Mouse (Mus musculus) spleen, adult 2 months (tissue): ENCODE measurements around the gene Spats2l. TPM values are rescaled to one million over a fixed set of nuclear protein-coding genes. Genes with fewer than 3 reads are reported as not detected.
A peak's percentile ranks its signal among the peaks of the same experiment; 100 is the strongest.

ENCODE experiments used
- DNase-seq, 2 experiments: peaks; one replicate each; pipeline versions ENCODE4 v3.0.0 to v3.0.0-alpha.2; 2012 to 2021; ENCODE audit warnings: low spot score in 2 of 2, low read depth in 1 of 2
- H3K27ac ChIP-seq: fragments of 200-500 bp; 2 replicates; pipeline ENCODE4 v1.5.1; 2012; ENCODE audit warnings: low read length, inconsistent platforms; ENCODE audit not compliant: insufficient read depth
- H3K27me3 ChIP-seq: fragments of 200-500 bp; 2 replicates; pipeline ENCODE4 v1.6.1; 2012; ENCODE audit warnings: mild to moderate bottlenecking, moderate library complexity, low read length, inconsistent platforms; ENCODE audit not compliant: control insufficient read depth, insufficient read depth
- H3K36me3 ChIP-seq: fragments of 200-500 bp; 2 replicates; pipeline ENCODE4 v1.6.1; 2012; ENCODE audit warnings: mild to moderate bottlenecking, low read length, inconsistent platforms; ENCODE audit not compliant: control insufficient read depth, insufficient read depth
- H3K4me1 ChIP-seq: fragments of 200-500 bp; 2 replicates; pipeline ENCODE4 v1.6.1; 2011; ENCODE audit warnings: inconsistent platforms; ENCODE audit not compliant: control insufficient read depth, insufficient read depth, insufficient read length
- H3K4me3 ChIP-seq: fragments of 200-500 bp; 2 replicates; pipeline ENCODE4 v1.5.1; 2011; ENCODE audit warnings: mild to moderate bottlenecking, inconsistent platforms; ENCODE audit not compliant: insufficient read depth, insufficient read length; ENCODE audit errors: extremely low read depth
- CTCF ChIP-seq: fragments of 200-500 bp; IDR thresholded peaks from 2 replicates; pipeline ENCODE4 v1.5.1; 2011; ENCODE audit warnings: mild to moderate bottlenecking, inconsistent platforms; ENCODE audit not compliant: insufficient read depth, insufficient read length, insufficient replicate concordance; ENCODE audit errors: extremely low read depth
- POLR2A ChIP-seq: fragments of 200-500 bp; IDR thresholded peaks from 2 replicates; pipeline ENCODE4 v1.6.1; 2011; ENCODE audit warnings: low read depth, low read length, inconsistent platforms
- WGBS: fragments of 180-500 bp; shearing (Covaris S2); methylation state at CpG from one replicate; pipeline ENCODE4 v1.1.7; 2018; 5-methylcytosine and 5-hydroxymethylcytosine counted together
- polyA plus RNA-seq: library from polyadenylated mRNA; depleted of rRNA; stranded (reverse); fragments of >200 nt; gene quantifications from 2 replicates; pipeline ENCODE4 v1.2.3, GENCODE M21; 2012; rRNA removed

The Spats2l gene
- 0.83 and 1.1 TPM in 2 replicates for polyA plus RNA-seq

- Histone ChIP-seq H3K27me3 (peaks cover 12% of the 10 kb centered on the region), H3K4me3 (peak within 1 kb of the TSS; percentile 44; the same call in 1 of the 2 replicates), H3K36me3 (no peaks in the 10 kb centered on the region), H3K4me1 (peaks cover 4% of the 10 kb centered on the region; the same call in 1 of the 2 replicates), H3K27ac (peak within 1 kb of the TSS; percentile 50)
- 4% methylated on average over 22 of the region's 22 CpGs for whole genome bisulfite sequencing
- DNase-seq = no peak
- no peak for TF ChIP-seq CTCF
- TF ChIP-seq POLR2A = no peak
Observed at GRCm38 (mm10) chr1:57774001-57774667, at the start of gene Spats2l. Gene Spats2l, plus strand, starts transcription at chr1:57774162.

GRCm38 (mm10) chr1:57725268-57725667 is 48.7 kb upstream of the Spats2l start:
- H3K27me3 ChIP-seq = no peaks in the 10 kb centered on the region
- DNase-seq = no peak
- no peak overlapping the region for H3K4me3 ChIP-seq
- TF ChIP-seq CTCF (no peak), POLR2A (no peak)
- H3K4me1 ChIP-seq = no peaks in the 10 kb centered on the region
- 84% methylated on average over 5 of the region's 5 CpGs for WGBS
- H3K27ac ChIP-seq = no peak overlapping the region
- no peaks in the 10 kb centered on the region for H3K36me3 ChIP-seq

DNA sequence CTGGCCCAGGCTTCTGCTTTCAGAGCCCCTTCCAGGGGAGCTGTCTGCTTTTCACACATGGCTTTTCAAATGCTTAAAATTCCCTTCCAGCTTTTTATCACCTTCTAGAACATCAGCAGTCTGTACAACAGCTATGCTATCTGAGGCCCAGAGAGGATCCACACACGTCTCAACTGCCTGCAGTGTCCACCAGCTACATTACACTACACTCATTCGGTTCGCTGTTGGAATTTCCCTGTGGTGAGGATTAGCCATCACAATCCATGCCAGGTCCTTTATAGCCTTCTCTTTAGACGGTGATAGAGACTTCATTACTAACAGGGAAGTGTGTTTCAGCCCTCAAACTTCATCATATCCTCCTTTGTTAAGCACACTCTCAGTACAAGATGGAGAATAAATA is 38.1 kb upstream of the Spats2l start:
- WGBS = 80% methylated on average over 4 of the region's 4 CpGs
- no peaks in the 10 kb centered on the region for H3K36me3 ChIP-seq
- TF ChIP-seq CTCF (no peak), POLR2A (no peak)

DNA sequence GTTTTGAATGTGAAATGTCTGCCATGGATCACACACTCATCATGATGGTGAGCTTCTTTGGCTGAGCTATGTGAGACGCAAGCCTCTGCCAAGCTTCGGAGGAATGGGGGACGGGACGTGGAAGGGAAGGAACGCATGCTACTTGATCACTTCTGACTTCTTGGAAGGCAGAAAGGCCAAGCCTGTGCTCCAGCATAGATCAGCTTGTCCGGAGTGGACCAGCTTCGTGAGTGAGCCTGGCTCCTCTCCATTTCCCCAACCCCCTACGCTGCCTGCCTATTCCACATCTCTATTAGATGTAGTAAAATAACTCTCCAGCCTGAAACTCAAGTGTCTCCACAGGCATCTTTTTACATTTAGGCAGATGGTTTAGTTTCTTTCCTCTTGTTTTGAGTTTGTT is 32.2 kb upstream of the Spats2l start:
- TF ChIP-seq CTCF = no peak
- TF ChIP-seq POLR2A = no peak
- no peaks in the 10 kb centered on the region for H3K4me1 ChIP-seq
- no peaks in the 10 kb centered on the region for H3K36me3 ChIP-seq
- H3K27me3 ChIP-seq = no peaks in the 10 kb centered on the region
- no peak overlapping the region for H3K4me3 ChIP-seq
- H3K27ac ChIP-seq = no peak overlapping the region
- no peak for DNase-seq
- 92% methylated on average over 8 of the region's 8 CpGs for WGBS

More for the DNA sequence above, 38.1 kb upstream of the Spats2l start:
- H3K4me1 ChIP-seq = no peaks in the 10 kb centered on the region
- no peaks in the 10 kb centered on the region for H3K27me3 ChIP-seq
- no peak overlapping the region for H3K27ac ChIP-seq
- DNase-seq = no peak
- no peak overlapping the region for H3K4me3 ChIP-seq

DNA sequence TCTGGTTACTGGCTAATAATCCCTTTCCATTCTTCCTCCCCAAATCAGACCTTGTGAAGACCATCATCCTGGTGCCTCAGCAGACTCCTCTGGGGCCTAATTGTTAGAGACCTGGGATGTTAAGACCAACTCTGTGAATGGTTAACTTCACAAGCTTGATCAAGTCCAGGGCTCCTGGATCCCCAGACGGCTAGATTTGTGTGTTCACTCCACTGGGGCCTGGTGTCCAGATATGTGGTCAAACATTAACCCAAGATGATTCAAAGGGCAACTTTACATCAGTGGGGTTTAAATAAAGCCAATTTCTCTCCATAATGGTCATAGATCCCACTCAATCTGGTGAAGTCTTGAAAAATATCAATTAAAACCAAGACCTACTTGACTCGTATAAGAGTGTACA is 31.7 kb upstream of the Spats2l start:
- no peak for TF ChIP-seq CTCF
- no peak for TF ChIP-seq POLR2A
- Histone ChIP-seq H3K27me3 (no peaks in the 10 kb centered on the region), H3K27ac (no peak overlapping the region), H3K4me1 (no peaks in the 10 kb centered on the region), H3K36me3 (no peaks in the 10 kb centered on the region), H3K4me3 (no peak overlapping the region)
- DNase-seq = no peak
- 93% methylated on average over 2 of the region's 2 CpGs for WGBS

GRCm38 (mm10) chr1:57751781-57752180 is 22.2 kb upstream of the Spats2l start:
- 67% methylated on average over 3 of the region's 3 CpGs for WGBS
- H3K4me1 ChIP-seq = no peaks in the 10 kb centered on the region
- H3K27ac ChIP-seq = no peak overlapping the region
- no peak for DNase-seq
- TF ChIP-seq POLR2A = no peak
- TF ChIP-seq CTCF = no peak
- no peak overlapping the region for H3K4me3 ChIP-seq
- no peaks in the 10 kb centered on the region for H3K36me3 ChIP-seq
- H3K27me3 ChIP-seq = no peaks in the 10 kb centered on the region

DNA sequence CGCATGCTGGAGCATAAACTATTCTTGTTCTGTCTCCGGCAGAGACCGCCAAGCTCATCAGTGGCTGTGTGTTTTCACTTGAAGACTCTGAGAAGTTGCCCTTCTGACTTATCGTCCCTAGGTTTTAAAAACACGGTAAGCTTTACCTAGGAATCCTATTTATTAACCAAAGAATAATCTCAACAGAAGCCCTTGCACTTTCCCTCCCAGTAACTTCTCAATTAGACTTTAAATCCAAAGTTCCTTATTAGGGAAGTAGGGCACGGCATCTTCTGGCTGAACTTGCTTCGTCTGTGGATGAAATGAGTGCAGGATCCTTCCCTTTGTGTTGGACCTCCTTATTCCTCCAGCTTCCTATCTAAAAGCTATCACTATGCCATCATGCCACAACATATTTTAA is 7.6 kb upstream of the Spats2l start:
- H3K36me3 ChIP-seq = no peaks in the 10 kb centered on the region
- 93% methylated on average over 7 of the region's 7 CpGs for WGBS
- no peak for TF ChIP-seq POLR2A
- no peak for TF ChIP-seq CTCF
- DNase-seq = no peak
- H3K27me3 ChIP-seq = no peaks in the 10 kb centered on the region
- no peak overlapping the region for H3K27ac ChIP-seq
- H3K4me1 ChIP-seq = no peaks in the 10 kb centered on the region
- H3K4me3 ChIP-seq = no peak overlapping the region
